Mouse (Mus musculus) right cerebral cortex, adult 2 months (tissue): ENCODE results near the gene Capns2.

ENCODE experiments used
- DNase-seq, 2 experiments: peaks; one replicate each; pipeline ENCODE4 v3.0.0; 2021 to 2022; ENCODE audit warnings: low spot score in 2 of 2

Gene Capns2

GRCm38 (mm10) chr8:92906553-92906952 lies 5.3 kb downstream of the Capns2 start:
- DNase-seq: no peak

DNA sequence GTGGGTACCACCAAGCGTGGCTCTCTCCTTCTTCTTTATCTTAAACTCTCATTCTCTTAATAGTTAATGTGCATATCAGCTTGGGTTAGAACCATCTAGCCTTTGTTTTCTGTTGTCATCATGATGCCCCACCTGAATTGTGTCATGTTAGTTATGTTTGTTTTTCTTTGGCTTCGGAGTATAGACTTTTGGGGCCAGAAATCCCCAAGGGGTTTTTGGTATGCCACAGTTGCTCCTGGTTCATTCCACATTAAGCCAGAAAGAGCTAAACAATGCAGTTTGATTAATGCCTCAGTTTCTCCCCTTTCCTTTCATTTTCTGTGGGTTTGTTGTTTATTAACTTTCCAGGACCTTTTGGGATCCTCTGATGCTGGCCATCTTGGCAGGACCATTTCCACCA lies 7.2 kb downstream of the Capns2 start:
- no peak for DNase-seq

DNA sequence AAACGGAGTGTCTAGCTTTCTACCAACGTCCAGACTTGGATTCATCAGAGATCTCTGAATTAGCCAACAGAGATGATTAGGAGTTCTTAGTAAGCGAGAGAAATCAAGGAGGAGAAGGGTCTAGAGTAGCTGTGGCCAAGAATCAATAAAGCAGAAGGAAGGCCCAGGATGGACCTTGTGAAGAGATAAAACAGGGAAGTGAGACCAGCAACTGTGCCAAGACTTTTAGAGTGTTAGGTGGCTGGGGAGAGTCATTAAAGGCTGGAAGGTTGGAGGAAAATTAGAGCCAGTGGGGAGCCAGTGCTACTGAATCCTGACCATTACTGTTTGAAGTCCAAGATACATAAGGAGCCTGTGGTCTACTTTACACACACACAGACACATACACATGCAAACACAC lies 10.3 kb downstream of the Capns2 start:
- DNase-seq: no peak

DNA sequence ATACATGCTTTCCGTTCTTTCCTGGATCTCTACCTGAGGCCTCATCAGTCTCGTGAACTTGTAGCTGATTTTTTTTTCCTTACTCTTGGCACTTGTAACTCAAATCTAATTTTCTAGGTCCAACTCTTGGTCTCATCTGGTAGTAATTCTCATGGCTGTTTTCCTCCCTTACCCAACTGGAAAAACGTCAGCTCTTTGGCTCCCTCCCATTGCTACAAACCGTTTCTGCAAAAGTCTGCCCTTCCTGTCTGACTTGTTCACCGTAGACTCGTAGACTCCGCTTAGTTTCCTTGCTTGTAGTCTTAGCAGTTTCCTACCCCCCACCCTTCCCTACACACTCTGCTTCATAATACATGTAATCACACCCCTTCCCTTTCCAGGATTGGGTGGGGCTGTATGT lies 12.2 kb downstream of the Capns2 start:
- no peak for DNase-seq

GRCm38 (mm10) chr8:92916082-92916481 lies 14.9 kb downstream of the Capns2 start:
- no peak for DNase-seq

GRCm38 (mm10) chr8:92921768-92922167 lies 20.6 kb downstream of the Capns2 start:
- no peak for DNase-seq

DNA sequence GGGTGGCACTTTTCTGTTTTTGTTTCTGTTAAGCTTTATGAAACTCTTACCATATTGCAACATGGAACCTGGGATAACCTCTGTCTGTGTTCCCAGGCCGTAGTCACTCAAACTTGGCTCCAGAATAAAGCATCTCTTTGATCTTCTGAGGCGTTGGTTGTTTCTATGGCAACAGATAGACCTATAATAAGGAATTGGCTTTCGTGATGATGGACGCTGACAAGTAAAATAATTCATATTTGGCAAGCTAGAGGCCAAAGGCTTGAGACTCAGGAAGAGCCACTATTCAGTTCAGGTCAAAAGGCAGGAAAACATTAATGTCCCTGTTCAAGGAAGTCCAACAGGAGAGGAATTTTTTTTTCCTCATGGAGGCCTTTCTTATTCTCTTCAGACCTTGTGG lies 27.8 kb downstream of the Capns2 start:
- no peak for DNase-seq

GRCm38 (mm10) chr8:92938056-92938455 lies 36.8 kb downstream of the Capns2 start:
- DNase-seq: no peak

DNA sequence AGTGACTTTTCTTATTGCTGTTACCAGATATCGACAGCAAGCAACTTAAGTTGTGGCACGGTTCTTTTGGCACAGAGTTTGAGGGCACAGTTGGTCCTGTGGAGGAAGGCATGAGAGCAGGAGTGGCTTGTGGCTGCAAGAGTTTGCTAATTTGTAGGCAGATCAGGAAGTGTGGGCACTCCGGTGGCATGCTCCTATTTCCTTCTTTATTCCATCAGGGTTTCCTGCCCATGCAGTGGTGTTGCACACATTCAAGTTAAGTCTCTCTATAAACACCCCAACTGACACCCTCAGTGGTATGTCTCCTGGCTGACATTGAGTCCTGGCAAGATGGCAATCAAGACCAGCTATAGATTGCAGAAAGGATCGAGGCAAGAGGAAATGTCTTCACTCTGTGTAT lies 47.9 kb downstream of the Capns2 start:
- no peak for DNase-seq

- no peak for DNase-seq
Measured at GRCm38 (mm10) chr8:92950639-92951371, 49.6 kb downstream of the Capns2 start.
